Mouse (Mus musculus): ENCODE results near the gene Bcar3. TPM values are rescaled to one million over a fixed set of nuclear protein-coding genes. Genes with fewer than 3 reads are reported as not detected.
A peak's percentile ranks its signal among the peaks of the same experiment; 100 is the strongest.

The Bcar3 gene
- polyA plus RNA-seq, 1 experiment from 2014 or later = 5.2 TPM

GRCm38 (mm10) chr3:122420410-122420774, 126.5 kb downstream of the Bcar3 start:
- no peaks in the 10 kb centered on the region for H3K9me3 ChIP-seq (replicated peaks)
- H3K36me3 ChIP-seq = no peaks in the 10 kb centered on the region
- DNase-seq (ENCODE audit: low spot score) = peak; percentile 73
- peaks cover 51% of the 10 kb centered on the region for H3K27me3 ChIP-seq (ENCODE audit: low read depth, poor library complexity, severe bottlenecking)
- H3K4me3 ChIP-seq = peak overlapping the region; percentile 73
- peaks cover 43% of the 10 kb centered on the region for H3K4me1 ChIP-seq
- WGBS = under 1% methylated on average over 15 of the region's 15 CpGs
- peak overlapping the region; percentile 89 for H3K27ac ChIP-seq

DNA sequence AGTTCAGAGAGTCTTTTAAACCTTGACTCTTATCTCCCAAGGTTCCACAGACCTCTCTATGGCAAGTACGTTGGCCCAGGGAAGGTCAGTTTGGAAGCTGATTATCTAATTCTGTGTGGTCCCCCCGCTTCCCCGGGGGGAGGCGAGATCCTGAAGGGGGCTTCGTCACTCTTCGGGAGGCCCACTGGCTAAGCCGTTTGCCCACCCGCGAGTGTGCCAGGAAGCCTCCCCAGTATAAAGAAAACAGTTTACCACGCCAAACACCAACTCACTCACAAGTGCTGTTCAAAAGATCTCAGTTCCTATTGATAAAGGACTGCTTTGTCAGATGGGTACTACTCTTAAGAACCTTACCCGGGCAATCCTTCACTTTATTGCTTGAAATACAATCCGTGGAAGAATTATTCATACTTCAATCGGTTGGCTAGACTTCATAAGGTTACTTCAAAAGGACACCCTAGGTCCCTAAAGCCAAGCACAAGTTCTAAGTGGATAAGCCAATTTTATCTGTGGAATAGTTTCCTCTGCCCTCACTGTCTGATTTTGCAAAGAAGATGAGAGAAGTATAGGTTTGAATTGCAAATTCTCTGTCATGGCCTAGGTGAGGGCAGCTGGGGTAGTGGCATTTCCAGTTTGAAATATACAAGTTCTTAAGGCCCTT, 127.2 kb downstream of the Bcar3 start:
- no peaks in the 10 kb centered on the region for H3K36me3 ChIP-seq
- no peak for DNase-seq (ENCODE audit: low spot score)
- no peak overlapping the region for H3K27ac ChIP-seq
- WGBS = 13% methylated on average over 13 of the region's 13 CpGs
- peak overlapping the region; percentile 73 for H3K4me3 ChIP-seq
- peaks cover 47% of the 10 kb centered on the region for H3K4me1 ChIP-seq
- peaks cover 51% of the 10 kb centered on the region for H3K27me3 ChIP-seq (ENCODE audit: low read depth, poor library complexity, severe bottlenecking)
- no peaks in the 10 kb centered on the region for H3K9me3 ChIP-seq (replicated peaks)

- H3K9me3 ChIP-seq (replicated peaks) = no peaks in the 10 kb centered on the region
- H3K36me3 ChIP-seq = no peaks in the 10 kb centered on the region
- H3K4me1 ChIP-seq = peaks cover 47% of the 10 kb centered on the region
- H3K27ac ChIP-seq = no peak overlapping the region
- no peak for DNase-seq (ENCODE audit: low spot score)
- no peak overlapping the region for H3K4me3 ChIP-seq
- 42% methylated on average over 7 of the region's 7 CpGs for WGBS
- H3K27me3 ChIP-seq (ENCODE audit: low read depth, poor library complexity, severe bottlenecking) = peaks cover 51% of the 10 kb centered on the region
Observed at GRCm38 (mm10) chr3:122421802-122422201, 127.9 kb downstream of the Bcar3 start.

DNA sequence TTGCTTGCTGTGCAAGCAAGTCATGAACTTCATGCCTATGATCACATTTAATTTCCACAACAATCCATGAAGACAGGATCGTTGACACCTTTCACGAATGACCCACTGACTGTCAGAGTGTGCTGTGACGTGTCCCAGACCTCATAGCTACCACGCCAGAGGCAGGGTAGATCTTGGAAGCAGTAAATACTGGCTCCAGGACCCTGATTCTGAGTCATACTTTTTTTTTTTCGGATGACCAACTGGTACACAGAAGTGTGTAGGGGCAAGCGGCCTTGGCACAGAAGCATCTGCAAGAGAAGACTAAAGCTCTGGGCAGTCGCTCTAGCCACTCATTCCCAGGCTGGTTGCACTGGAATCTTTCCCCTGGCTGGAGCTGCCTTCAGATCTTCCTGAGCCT, 128.3 kb downstream of the Bcar3 start:
- Histone ChIP-seq H3K9me3 (replicated peaks) (no peaks in the 10 kb centered on the region), H3K4me3 (no peak overlapping the region), H3K27ac (no peak overlapping the region), H3K27me3 (ENCODE audit: low read depth, poor library complexity, severe bottlenecking) (peaks cover 51% of the 10 kb centered on the region), H3K36me3 (no peaks in the 10 kb centered on the region), H3K4me1 (peaks cover 47% of the 10 kb centered on the region)
- WGBS = 57% methylated on average over 7 of the region's 7 CpGs
- no peak for DNase-seq (ENCODE audit: low spot score)

GRCm38 (mm10) chr3:122423643-122424042, 129.7 kb downstream of the Bcar3 start:
- no peak for DNase-seq (ENCODE audit: low spot score)
- WGBS = 87% methylated on average over 7 of the region's 7 CpGs
- H3K36me3 ChIP-seq = no peaks in the 10 kb centered on the region
- H3K27me3 ChIP-seq (ENCODE audit: low read depth, poor library complexity, severe bottlenecking) = peaks cover 45% of the 10 kb centered on the region
- no peaks in the 10 kb centered on the region for H3K9me3 ChIP-seq (replicated peaks)
- H3K4me1 ChIP-seq = peaks cover 51% of the 10 kb centered on the region
- no peak overlapping the region for H3K27ac ChIP-seq
- H3K4me3 ChIP-seq = no peak overlapping the region

DNA sequence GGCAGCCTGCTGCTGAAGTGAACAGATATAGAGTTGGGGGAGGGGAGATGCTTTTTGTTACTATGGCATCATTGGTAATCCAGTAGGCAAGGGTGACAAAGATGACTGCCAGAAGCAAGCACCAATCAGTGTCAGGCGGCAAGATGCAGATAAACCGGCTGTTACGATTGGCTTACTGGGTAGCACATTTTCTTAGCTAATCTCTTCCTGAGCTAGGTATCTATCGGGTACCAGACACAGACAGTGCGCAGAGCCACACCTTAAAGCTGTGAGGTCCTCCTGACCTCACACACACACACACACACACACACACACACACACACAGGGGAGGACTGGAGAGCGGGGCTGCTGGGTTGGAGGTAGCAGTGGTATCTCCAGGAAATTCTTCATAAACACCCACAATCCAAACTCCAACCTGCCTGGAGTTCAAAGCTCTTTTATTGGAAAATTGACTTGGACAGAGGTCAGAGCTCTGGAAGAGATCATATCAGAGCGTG, 134.4 kb downstream of the Bcar3 start:
- no peak for DNase-seq (ENCODE audit: low spot score)
- WGBS = 79% methylated on average over 7 of the region's 7 CpGs
- no peaks in the 10 kb centered on the region for H3K9me3 ChIP-seq (replicated peaks)
- H3K36me3 ChIP-seq = no peaks in the 10 kb centered on the region
- no peak overlapping the region for H3K27ac ChIP-seq
- peaks cover 34% of the 10 kb centered on the region for H3K4me1 ChIP-seq
- H3K4me3 ChIP-seq = no peak overlapping the region
- H3K27me3 ChIP-seq (ENCODE audit: low read depth, poor library complexity, severe bottlenecking) = 0 out of 2 replicates have a peak, but pooled peaks cover 1% of the 10 kb centered on the region

- H3K4me1 ChIP-seq = peaks cover 32% of the 10 kb centered on the region
- no peak overlapping the region for H3K27ac ChIP-seq
- no peaks in the 10 kb centered on the region for H3K36me3 ChIP-seq
- no peaks in the 10 kb centered on the region for H3K9me3 ChIP-seq (replicated peaks)
- no peaks in the 10 kb centered on the region for H3K27me3 ChIP-seq (ENCODE audit: low read depth, poor library complexity, severe bottlenecking)
- no peak overlapping the region for H3K4me3 ChIP-seq
- 76% methylated on average over 7 of the region's 7 CpGs for WGBS
- no peak for DNase-seq (ENCODE audit: low spot score)
Observed at GRCm38 (mm10) chr3:122430780-122431497, 137.0 kb downstream of the Bcar3 start.

DNA sequence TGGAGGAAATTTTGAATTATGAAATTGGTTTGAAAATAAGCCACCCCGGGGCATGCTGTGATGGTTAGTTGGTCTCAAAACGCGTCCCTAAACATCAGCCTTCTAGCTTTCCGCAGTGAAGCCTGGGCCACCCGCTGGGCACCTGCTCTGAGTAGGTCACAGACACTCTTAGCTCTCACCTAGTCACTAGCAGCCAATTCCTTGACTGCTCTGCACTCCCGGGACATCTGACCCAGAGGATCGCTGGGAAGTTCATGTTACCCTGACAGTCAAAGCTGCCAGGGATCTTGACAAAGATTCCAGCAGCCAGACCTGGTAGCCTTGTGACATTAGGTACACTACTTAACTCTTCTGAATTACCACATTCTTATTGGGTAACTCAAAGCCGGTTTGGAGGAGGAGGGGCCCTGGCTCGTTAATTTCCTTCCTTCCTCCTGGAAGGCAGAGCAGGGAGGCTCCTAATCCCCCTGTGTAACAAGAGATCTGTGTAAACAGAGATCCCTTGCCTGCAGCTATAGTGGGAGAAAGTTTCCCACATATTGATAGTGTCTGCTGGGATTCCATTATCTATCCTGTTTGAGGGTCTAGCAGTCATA, 139.0 kb downstream of the Bcar3 start:
- Histone ChIP-seq H3K4me1 (peaks cover 41% of the 10 kb centered on the region), H3K36me3 (no peaks in the 10 kb centered on the region), H3K9me3 (replicated peaks) (no peaks in the 10 kb centered on the region), H3K27me3 (ENCODE audit: low read depth, poor library complexity, severe bottlenecking) (no peaks in the 10 kb centered on the region), H3K27ac (no peak overlapping the region), H3K4me3 (no peak overlapping the region)
- DNase-seq (ENCODE audit: low spot score) = no peak
- WGBS = 13% methylated on average over 9 of the region's 9 CpGs

GRCm38 (mm10) chr3:122433975-122434626, 140.2 kb downstream of the Bcar3 start:
- Histone ChIP-seq H3K9me3 (replicated peaks) (no peaks in the 10 kb centered on the region), H3K27ac (no peak overlapping the region), H3K4me1 (peaks cover 35% of the 10 kb centered on the region), H3K4me3 (no peak overlapping the region), H3K36me3 (no peaks in the 10 kb centered on the region), H3K27me3 (ENCODE audit: low read depth, poor library complexity, severe bottlenecking) (no peaks in the 10 kb centered on the region)
- 85% methylated on average over 5 of the region's 5 CpGs for WGBS
- DNase-seq (ENCODE audit: low spot score) = no peak

DNA sequence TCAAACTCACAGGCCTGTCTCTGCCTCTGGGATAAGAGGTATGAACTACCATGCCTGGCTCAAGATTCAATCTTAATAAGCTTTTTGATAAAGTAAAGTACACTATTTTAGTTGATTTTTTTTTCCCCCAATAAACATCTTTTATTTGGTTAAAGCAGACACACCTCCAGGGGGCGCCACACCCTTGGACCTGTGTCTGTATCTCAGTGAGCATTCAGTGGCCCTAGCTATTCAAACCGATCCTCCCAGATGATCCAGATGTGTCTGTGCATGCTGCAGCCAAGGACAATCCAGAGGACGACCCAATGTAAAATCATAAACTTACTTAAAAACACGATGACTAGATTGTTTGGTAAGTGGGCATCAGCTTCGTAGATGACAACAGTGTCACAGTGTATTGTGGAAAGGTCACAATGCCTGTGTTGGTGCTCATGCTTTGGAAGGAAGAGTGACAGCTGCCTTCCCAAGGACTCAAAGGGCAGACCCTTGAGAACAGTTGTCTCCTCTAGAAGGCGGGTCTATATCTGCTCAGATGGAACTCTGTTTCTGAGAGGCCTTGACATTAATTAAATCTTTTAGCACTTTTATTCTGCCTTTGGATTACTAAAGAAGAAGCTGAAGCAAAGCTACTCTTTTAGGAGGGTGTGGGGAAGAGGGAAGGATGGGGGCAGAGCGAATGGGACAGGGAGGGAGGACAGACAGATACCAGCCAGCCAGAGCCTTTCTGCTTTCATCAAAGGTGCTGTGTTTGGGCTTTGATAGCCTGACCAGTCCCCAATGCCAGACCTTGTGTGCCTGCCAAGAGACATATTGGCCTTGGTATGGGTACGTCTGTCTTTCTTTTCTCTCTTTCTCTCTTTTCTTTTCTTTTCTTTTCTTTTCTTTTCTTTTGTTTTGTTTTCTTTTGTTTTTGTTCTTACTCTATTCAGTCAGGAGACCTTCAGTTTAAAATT, 141.3 kb downstream of the Bcar3 start:
- H3K4me3 ChIP-seq = no peak overlapping the region
- no peaks in the 10 kb centered on the region for H3K36me3 ChIP-seq
- peaks cover 35% of the 10 kb centered on the region for H3K4me1 ChIP-seq
- H3K27ac ChIP-seq = no peak overlapping the region
- no peak for DNase-seq (ENCODE audit: low spot score)
- H3K9me3 ChIP-seq (replicated peaks) = no peaks in the 10 kb centered on the region
- no peaks in the 10 kb centered on the region for H3K27me3 ChIP-seq (ENCODE audit: low read depth, poor library complexity, severe bottlenecking)
- WGBS = 91% methylated on average over 8 of the region's 8 CpGs

DNA sequence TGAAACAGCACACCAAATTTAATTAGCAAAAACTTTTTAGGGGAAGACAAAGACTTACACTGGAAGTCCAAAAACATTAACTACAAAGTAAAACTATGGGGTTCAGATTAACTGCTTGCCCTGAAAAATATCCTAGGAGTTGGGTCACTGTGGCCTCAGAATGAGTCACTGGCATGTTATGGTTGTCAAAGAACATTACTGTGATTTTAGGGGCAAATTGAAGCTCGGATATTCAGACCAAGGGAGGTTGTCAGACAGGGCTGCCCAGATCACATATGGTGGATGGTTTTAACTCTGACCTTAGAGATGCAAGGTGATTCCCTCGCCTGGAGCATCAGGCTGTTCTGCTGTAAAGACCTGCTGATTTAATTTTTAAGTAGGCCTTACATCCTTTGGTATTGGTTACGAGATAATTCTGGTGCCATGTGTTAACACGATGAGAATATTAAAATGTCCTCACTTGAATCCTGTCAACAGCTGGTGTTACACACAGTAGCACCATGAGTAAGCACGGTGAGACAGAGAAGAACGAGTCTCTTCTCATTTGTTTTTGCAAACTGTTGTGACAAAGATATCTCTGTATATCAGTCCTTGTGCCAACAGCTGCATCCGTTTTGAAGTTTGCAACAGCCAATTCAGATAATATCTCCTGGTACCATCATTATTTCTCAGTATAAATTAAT, 144.3 kb downstream of the Bcar3 start:
- H3K27ac ChIP-seq = no peak overlapping the region
- no peaks in the 10 kb centered on the region for H3K9me3 ChIP-seq (replicated peaks)

More for the DNA sequence above, 144.3 kb downstream of the Bcar3 start:
- Histone ChIP-seq H3K4me3 (no peak overlapping the region), H3K27me3 (ENCODE audit: low read depth, poor library complexity, severe bottlenecking) (no peaks in the 10 kb centered on the region), H3K36me3 (no peaks in the 10 kb centered on the region), H3K4me1 (peaks cover 15% of the 10 kb centered on the region)
- 78% methylated on average over 7 of the region's 7 CpGs for WGBS
- no peak for DNase-seq (ENCODE audit: low spot score)

Data from limb, embryonic 10.5 days (tissue).